Mouse (Mus musculus) forebrain, embryonic 11.5 days (tissue): Measurements from ENCODE around the gene Mgat5. TPM values are rescaled to one million over a fixed set of nuclear protein-coding genes. Genes with fewer than 3 reads are reported as not detected.

Source experiments
- ATAC-seq: fragments of 200-750 bp; cut with Nextera tagmentation; replicated peaks from 2 replicates; pipeline ENCODE4 v1.8.0; 2017; ENCODE audit warnings: moderate TSS enrichment; ENCODE audit not compliant: low FRiP score
- DNase-seq: peaks from one replicate; pipeline ENCODE4 v3.0.0-alpha.2; 2017; ENCODE audit warnings: low spot score
- H3K27ac ChIP-seq: fragments of 300-500 bp; sonication (generic); 2 replicates; pipeline ENCODE4 v1.5.1; 2014; ENCODE audit warnings: low read depth, low read length
- H3K27me3 ChIP-seq: fragments of 300-500 bp; sonication (generic); 2 replicates; pipeline ENCODE4 v1.6.1; 2014; ENCODE audit warnings: mild to moderate bottlenecking, low read length, mixed read lengths; ENCODE audit not compliant: control insufficient read depth, insufficient read depth
- H3K36me3 ChIP-seq: fragments of 300-500 bp; sonication (generic); 2 replicates; pipeline ENCODE4 v1.6.1; 2014; ENCODE audit warnings: mild to moderate bottlenecking, low read length, moderate library complexity, mixed read lengths; ENCODE audit not compliant: control insufficient read depth, insufficient read depth
- H3K4me1 ChIP-seq: fragments of 300-500 bp; sonication (generic); replicated peaks from 2 replicates; pipeline ENCODE4 v1.6.1; 2014; ENCODE audit warnings: low read length, mixed read lengths; ENCODE audit not compliant: control insufficient read depth, insufficient read depth
- H3K4me2 ChIP-seq: fragments of 300-500 bp; sonication (generic); 2 replicates; pipeline ENCODE4 v1.6.1; 2014; ENCODE audit warnings: low read depth, mild to moderate bottlenecking, low read length, moderate library complexity, mixed read lengths; ENCODE audit not compliant: severe bottlenecking
- H3K4me3 ChIP-seq: fragments of 300-500 bp; sonication (generic); 2 replicates; pipeline ENCODE4 v1.5.1; 2014; ENCODE audit warnings: low read depth, low read length
- H3K9ac ChIP-seq: fragments of 300-500 bp; sonication (generic); 2 replicates; pipeline ENCODE4 v1.6.1; 2014; ENCODE audit warnings: low read length
- H3K9me3 ChIP-seq: fragments of 300-500 bp; sonication (generic); 2 replicates; pipeline ENCODE4 v1.6.1; 2016; ENCODE audit warnings: low read length, mixed read lengths; ENCODE audit not compliant: control insufficient read depth
- whole genome bisulfite sequencing: fragments of 180-500 bp; shearing (Covaris S2); extraction: QIAGEN DNeasy Blood & Tissue Kit; methylation state at CpG from one replicate; pipeline ENCODE4 v1.1.7; 2014; 5-methylcytosine and 5-hydroxymethylcytosine counted together
- polyA plus RNA-seq: library from polyadenylated mRNA; unstranded; fragments of >200 nt; fragmentation: Nextera tagmentation; extraction: Ambion mirVana; gene quantifications from 2 replicates; pipeline ENCODE4 v1.2.1, GENCODE M21; 2014

The Mgat5 gene
- polyA plus RNA-seq, 1 experiment from 2014 or later = 6.6 TPM

GRCm38 (mm10) chr1:127337740-127338139 lies 132.9 kb downstream of the Mgat5 start:
- no peak overlapping the region for H3K4me2 ChIP-seq
- WGBS = 91% methylated on average over 10 of the region's 10 CpGs
- no peaks in the 10 kb centered on the region for H3K27me3 ChIP-seq
- H3K9ac ChIP-seq = no peak overlapping the region
- ATAC-seq (no peak), DNase-seq (peak; percentile 41)
- no peak overlapping the region for H3K27ac ChIP-seq
- H3K36me3 ChIP-seq = no peaks in the 10 kb centered on the region
- no peaks in the 10 kb centered on the region for H3K4me1 ChIP-seq
- no peaks in the 10 kb centered on the region for H3K9me3 ChIP-seq
- no peak overlapping the region for H3K4me3 ChIP-seq

GRCm38 (mm10) chr1:127338833-127339487 lies 134.1 kb downstream of the Mgat5 start:
- H3K27ac ChIP-seq = no peak overlapping the region
- no peak for ATAC-seq
- no peaks in the 10 kb centered on the region for H3K4me1 ChIP-seq
- H3K9ac ChIP-seq = no peak overlapping the region
- WGBS = 72% methylated on average over 9 of the region's 9 CpGs
- DNase-seq = peak; percentile 37
- H3K4me2 ChIP-seq = no peak overlapping the region
- no peak overlapping the region for H3K4me3 ChIP-seq
- H3K27me3 ChIP-seq = no peaks in the 10 kb centered on the region
- H3K9me3 ChIP-seq = no peaks in the 10 kb centered on the region
- H3K36me3 ChIP-seq = no peaks in the 10 kb centered on the region

- 88% methylated on average over 9 of the region's 9 CpGs for WGBS
- H3K36me3 ChIP-seq = no peaks in the 10 kb centered on the region
- H3K27me3 ChIP-seq = no peaks in the 10 kb centered on the region
- peak; percentile 10 for DNase-seq
- H3K27ac ChIP-seq = no peak overlapping the region
- H3K4me1 ChIP-seq = no peaks in the 10 kb centered on the region
- no peak overlapping the region for H3K4me2 ChIP-seq
- no peaks in the 10 kb centered on the region for H3K9me3 ChIP-seq
- H3K9ac ChIP-seq = no peak overlapping the region
- no peak overlapping the region for H3K4me3 ChIP-seq
- ATAC-seq = no peak
These were observed 135.5 kb downstream of the Mgat5 start for GRCm38 (mm10) chr1:127340296-127340695.

GRCm38 (mm10) chr1:127344913-127345312 lies 140.1 kb downstream of the Mgat5 start:
- H3K27me3 ChIP-seq = no peaks in the 10 kb centered on the region
- no peak overlapping the region for H3K27ac ChIP-seq
- H3K4me2 ChIP-seq = no peak overlapping the region
- H3K4me1 ChIP-seq = no peaks in the 10 kb centered on the region
- H3K36me3 ChIP-seq = no peaks in the 10 kb centered on the region
- WGBS = 81% methylated on average over 9 of the region's 9 CpGs
- H3K9me3 ChIP-seq = no peaks in the 10 kb centered on the region
- no peak overlapping the region for H3K4me3 ChIP-seq
- DNase-seq = peak; percentile 30
- H3K9ac ChIP-seq = no peak overlapping the region
- ATAC-seq = no peak

- ATAC-seq = no peak
- Histone ChIP-seq H3K4me2 (no peak overlapping the region), H3K27me3 (no peaks in the 10 kb centered on the region), H3K9ac (no peak overlapping the region), H3K36me3 (no peaks in the 10 kb centered on the region), H3K4me3 (no peak overlapping the region), H3K27ac (no peak overlapping the region), H3K9me3 (no peaks in the 10 kb centered on the region), H3K4me1 (no peaks in the 10 kb centered on the region)
- peak; percentile 29 for DNase-seq
- 65% methylated on average over 3 of the region's 3 CpGs for WGBS
These were observed 141.9 kb downstream of the Mgat5 start for GRCm38 (mm10) chr1:127346596-127347139.

- H3K4me2 ChIP-seq = no peak overlapping the region
These were observed 143.2 kb downstream of the Mgat5 start for GRCm38 (mm10) chr1:127347878-127348620.

GRCm38 (mm10) chr1:127348642-127349341 lies 144.0 kb downstream of the Mgat5 start:
- no peaks in the 10 kb centered on the region for H3K9me3 ChIP-seq
- ATAC-seq = no peak
- WGBS = 87% methylated on average over 9 of the region's 9 CpGs
- DNase-seq = peak; percentile 33
- H3K27me3 ChIP-seq = no peaks in the 10 kb centered on the region
- no peaks in the 10 kb centered on the region for H3K4me1 ChIP-seq
- H3K36me3 ChIP-seq = no peaks in the 10 kb centered on the region
- H3K4me2 ChIP-seq = no peak overlapping the region
- H3K9ac ChIP-seq = no peak overlapping the region
- no peak overlapping the region for H3K27ac ChIP-seq
- H3K4me3 ChIP-seq = no peak overlapping the region

More at GRCm38 (mm10) chr1:127347878-127348620, 143.2 kb downstream of the Mgat5 start:
- Histone ChIP-seq H3K4me1 (no peaks in the 10 kb centered on the region), H3K27me3 (no peaks in the 10 kb centered on the region), H3K9ac (no peak overlapping the region), H3K27ac (no peak overlapping the region), H3K4me3 (no peak overlapping the region), H3K36me3 (no peaks in the 10 kb centered on the region), H3K9me3 (no peaks in the 10 kb centered on the region)
- ATAC-seq (no peak), DNase-seq (peak; percentile 10)
- WGBS = 96% methylated on average over 3 of the region's 3 CpGs

GRCm38 (mm10) chr1:127351380-127352057 lies 146.7 kb downstream of the Mgat5 start:
- DNase-seq = no peak
- ATAC-seq = no peak
- H3K27me3 ChIP-seq = no peaks in the 10 kb centered on the region
- WGBS = 92% methylated on average over 12 of the region's 12 CpGs
- H3K4me2 ChIP-seq = no peak overlapping the region
- H3K27ac ChIP-seq = no peak overlapping the region
- H3K9ac ChIP-seq = no peak overlapping the region
- H3K9me3 ChIP-seq = no peaks in the 10 kb centered on the region
- H3K36me3 ChIP-seq = no peaks in the 10 kb centered on the region
- no peaks in the 10 kb centered on the region; the same call in 1 of the 2 replicates for H3K4me1 ChIP-seq
- H3K4me3 ChIP-seq = no peak overlapping the region
